22 mouse cellular contexts compared by ENCODE assay signal in the genomic region with DNA sequence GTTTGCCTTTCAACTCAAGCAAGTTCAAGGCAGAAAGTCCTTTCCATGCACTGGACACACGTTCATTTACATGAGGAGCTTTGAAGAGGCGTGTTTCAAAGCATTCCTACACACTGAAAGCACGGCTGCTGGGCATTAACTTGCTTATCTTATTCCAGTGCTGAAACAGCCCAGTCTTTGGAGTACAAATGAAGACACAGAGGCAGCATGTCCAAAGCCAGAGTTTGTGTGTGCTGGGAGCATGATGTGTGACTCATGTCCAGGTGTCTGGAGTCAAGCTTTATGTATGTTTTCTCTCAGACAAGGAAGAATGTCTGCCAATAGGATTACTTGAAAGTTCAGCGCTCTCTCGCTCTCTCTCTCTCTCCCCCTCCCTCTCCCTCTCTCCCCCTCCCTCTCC.
DNase-seq lines count a peak whose midpoint lies in the region; ATAC-seq lines count a peak whose summit lies in the region.
"Had no signal": no experiment of that assay in that cellular context is flagged by ENCODE, and none has a peak within 500 bp of the region (broad histone marks: within the 10 kb centered on the region; RNA-seq: fewer than 3 reads in every experiment).

No protein-coding gene starts in this region.

- no peaks in the 10 kb centered on the region for H3K36me3 ChIP-seq in heart, embryonic 13.5 days
- H3K36me3 ChIP-seq in midbrain, embryonic 14.5 days (ENCODE audit: control insufficient read depth, insufficient read depth, low read length), result no peaks in the 10 kb centered on the region
- H3K36me3 ChIP-seq in midbrain, embryonic 13.5 days, result no peaks in the 10 kb centered on the region
- no peaks in the 10 kb centered on the region for H3K36me3 ChIP-seq in intestine, embryonic 15.5 days
- H3K36me3 ChIP-seq: embryonic facial prominence, embryonic 15.5 days; limb, embryonic 13.5 days; liver, embryonic 13.5 days; midbrain, embryonic 10.5 days; neural tube, embryonic 12.5 days had no signal

- no peak overlapping the region for H3K4me3 ChIP-seq in heart, embryonic 13.5 days
- no peak overlapping the region for H3K4me3 ChIP-seq in midbrain, embryonic 14.5 days (replicated peaks; ENCODE audit: low read depth, low read length)
- H3K4me3 ChIP-seq in midbrain, embryonic 13.5 days (replicated peaks), result no peak overlapping the region
- no peak overlapping the region for H3K4me3 ChIP-seq in intestine, embryonic 15.5 days (replicated peaks)
- H3K4me3 ChIP-seq: embryonic facial prominence, embryonic 15.5 days; limb, embryonic 13.5 days; liver, embryonic 13.5 days; midbrain, embryonic 10.5 days; neural tube, embryonic 12.5 days had no signal

- ATAC-seq in heart, embryonic 13.5 days (ENCODE audit: extremely low read depth, insufficient number of reproducible peaks, low FRiP score, low TSS enrichment), result no peak
- no peak for ATAC-seq in midbrain, embryonic 14.5 days (ENCODE audit: low FRiP score, low TSS enrichment)
- no peak for ATAC-seq in midbrain, embryonic 13.5 days
- peak; percentile 56; the same call in 1 of the 2 replicates for ATAC-seq in intestine, embryonic 15.5 days
- ATAC-seq: hindbrain, embryonic 16.5 days had no signal

- H3K9me3 ChIP-seq in heart, embryonic 13.5 days, result no peaks in the 10 kb centered on the region
- no peaks in the 10 kb centered on the region for H3K9me3 ChIP-seq in midbrain, embryonic 14.5 days (ENCODE audit: control insufficient read depth, low read length)
- H3K9me3 ChIP-seq in midbrain, embryonic 13.5 days, result no peaks in the 10 kb centered on the region
- H3K9me3 ChIP-seq in intestine, embryonic 15.5 days, result no peaks in the 10 kb centered on the region
- H3K9me3 ChIP-seq: embryonic facial prominence, embryonic 15.5 days; limb, embryonic 13.5 days; liver, embryonic 13.5 days; midbrain, embryonic 10.5 days; neural tube, embryonic 12.5 days had no signal

- no peak overlapping the region for H3K4me2 ChIP-seq in heart, embryonic 13.5 days
- H3K4me2 ChIP-seq in midbrain, embryonic 14.5 days (ENCODE audit: low read length), result no peak overlapping the region
- no peak overlapping the region for H3K4me2 ChIP-seq in midbrain, embryonic 13.5 days (replicated peaks)
- no peak overlapping the region for H3K4me2 ChIP-seq in intestine, embryonic 15.5 days (replicated peaks)
- H3K4me2 ChIP-seq: embryonic facial prominence, embryonic 15.5 days; limb, embryonic 13.5 days; liver, embryonic 13.5 days; neural tube, embryonic 12.5 days had no signal

- H3K4me1 ChIP-seq in heart, embryonic 13.5 days, result peaks cover 34% of the 10 kb centered on the region
- no peaks in the 10 kb centered on the region for H3K4me1 ChIP-seq in midbrain, embryonic 14.5 days (ENCODE audit: control insufficient read depth, insufficient read depth, low read length)
- H3K4me1 ChIP-seq in midbrain, embryonic 13.5 days (replicated peaks), result no peaks in the 10 kb centered on the region
- no peaks in the 10 kb centered on the region for H3K4me1 ChIP-seq in intestine, embryonic 15.5 days (replicated peaks)
- H3K4me1 ChIP-seq: liver, embryonic 13.5 days; neural tube, embryonic 12.5 days had no signal

- intact Hi-C loops in left cerebral cortex, postnatal 10 days (cut with DNase I), result no loop called here

- WGBS in heart, embryonic 13.5 days, result 34% methylated on average over 5 of the region's 5 CpGs
- 60% methylated on average over 5 of the region's 5 CpGs for WGBS in midbrain, embryonic 14.5 days
- 58% methylated on average over 5 of the region's 5 CpGs for WGBS in midbrain, embryonic 13.5 days
- WGBS in intestine, embryonic 15.5 days, result 26% methylated on average over 5 of the region's 5 CpGs

- no peak overlapping the region for H3K9ac ChIP-seq in heart, embryonic 13.5 days
- no peak overlapping the region for H3K9ac ChIP-seq in midbrain, embryonic 14.5 days (replicated peaks; ENCODE audit: low read length)
- no peak overlapping the region for H3K9ac ChIP-seq in midbrain, embryonic 13.5 days (replicated peaks)
- H3K9ac ChIP-seq in intestine, embryonic 15.5 days, result no peak overlapping the region
- H3K9ac ChIP-seq: embryonic facial prominence, embryonic 15.5 days; limb, embryonic 13.5 days; liver, embryonic 13.5 days; neural tube, embryonic 12.5 days had no signal

- H3K27me3 ChIP-seq in heart, embryonic 13.5 days (replicated peaks), result no peaks in the 10 kb centered on the region
- 0 out of 2 replicates have a peak, but pooled peaks cover 1% of the 10 kb centered on the region for H3K27me3 ChIP-seq in midbrain, embryonic 14.5 days (ENCODE audit: control insufficient read depth, insufficient read depth, low read length)
- peaks cover 12% of the 10 kb centered on the region for H3K27me3 ChIP-seq in midbrain, embryonic 13.5 days
- no peaks in the 10 kb centered on the region for H3K27me3 ChIP-seq in intestine, embryonic 15.5 days (replicated peaks)
- H3K27me3 ChIP-seq: embryonic facial prominence, embryonic 15.5 days; limb, embryonic 13.5 days; liver, embryonic 13.5 days; neural tube, embryonic 12.5 days had no signal

- no peak for DNase-seq in heart, adult 18-20 months
- peak; percentile 12 for DNase-seq in midbrain, embryonic 14.5 days
- DNase-seq in yolk sac, embryonic 10.5 days (ENCODE audit: low spot score), result peak; percentile 31
- no peak for DNase-seq in cerebellum, postnatal 36 days
- DNase-seq in left cerebral cortex, postnatal 10 days (ENCODE audit: extremely low spot score in 1 of 2, low spot score in 2 of 2), result no peak
- DNase-seq: cerebellum, adult 9-10 months; gastrocnemius, postnatal 14 days; heart, postnatal 4 days; kidney, adult 2 months; kidney, postnatal 10 days; liver, embryonic 13.5 days; right cerebral cortex, postnatal 4 days; thymus, postnatal 25 days had no signal

- peak overlapping the region; percentile 45; the same call in 1 of the 2 replicates for H3K27ac ChIP-seq in heart, embryonic 13.5 days (replicated peaks)
- no peak overlapping the region for H3K27ac ChIP-seq in midbrain, embryonic 14.5 days (replicated peaks; ENCODE audit: low read depth, low read length)
- H3K27ac ChIP-seq in midbrain, embryonic 13.5 days, result no peak overlapping the region
- no peak overlapping the region for H3K27ac ChIP-seq in intestine, embryonic 15.5 days
- H3K27ac ChIP-seq: embryonic facial prominence, embryonic 15.5 days; limb, embryonic 13.5 days; liver, embryonic 13.5 days; macrophage; midbrain, embryonic 10.5 days; neural tube, embryonic 12.5 days had no signal

Comparison
In these comparisons a context has a peak if more than half of its experiments do, and no peak if none do; other contexts are left out.
1. DNase-seq: peak in midbrain, embryonic 14.5 days (single experiment) and yolk sac, embryonic 10.5 days (single experiment); none in heart, adult 18-20 months (0 of 2), cerebellum, postnatal 36 days (0 of 2) and left cerebral cortex, postnatal 10 days (0 of 2).